Mouse (Mus musculus): Measurements from ENCODE around the gene Fancg. TPM values are rescaled to one million over a fixed set of nuclear protein-coding genes. Genes with fewer than 3 reads are reported as not detected.
"Not testable (repeated sequence)": the region's sequence is repeated elsewhere in the genome, so short reads cannot be mapped to it uniquely, and the experiment has no call there.

Gene Fancg
- polyA plus RNA-seq, 1 experiment: 36.7 TPM

GRCm38 (mm10) chr4:43002756-43003439 is 7.4 kb downstream of the Fancg start:
- WGBS: 62% methylated on average over 12 of the region's 12 CpGs
- Histone ChIP-seq H3K27ac (ENCODE audit: insufficient read depth, low read length) (no peak overlapping the region), H3K27me3 (ENCODE audit: control insufficient read depth, insufficient read depth, low read length) (no peaks in the 10 kb centered on the region), H3K4me1 (ENCODE audit: control insufficient read depth, insufficient read depth, low read length) (no peaks in the 10 kb centered on the region), H3K4me3 (replicated peaks; ENCODE audit: insufficient read depth, low read depth, low read length) (no peak overlapping the region)
- peak in 1 of 2 experiments; percentile 19 for DNase-seq
- TF ChIP-seq POLR2A (IDR thresholded peaks at IDR 0.05; ENCODE audit: borderline replicate concordance, insufficient read depth, low read length) (no peak), CTCF (IDR thresholded peaks at IDR 0.05; ENCODE audit: borderline replicate concordance, insufficient read depth, low read depth, low read length) (no peak)

- TF ChIP-seq POLR2A (IDR thresholded peaks at IDR 0.05; ENCODE audit: borderline replicate concordance, insufficient read depth, low read length) (no peak), CTCF (IDR thresholded peaks at IDR 0.05; ENCODE audit: borderline replicate concordance, insufficient read depth, low read depth, low read length) (no peak)
- no peak for DNase-seq
- no peak overlapping the region for H3K27ac ChIP-seq (ENCODE audit: insufficient read depth, low read length)
- no peak overlapping the region for H3K4me3 ChIP-seq (replicated peaks; ENCODE audit: insufficient read depth, low read depth, low read length)
- 91% methylated on average over 2 of the region's 2 CpGs for WGBS
- no peaks in the 10 kb centered on the region for H3K4me1 ChIP-seq (ENCODE audit: control insufficient read depth, insufficient read depth, low read length)
- no peaks in the 10 kb centered on the region for H3K27me3 ChIP-seq (ENCODE audit: control insufficient read depth, insufficient read depth, low read length)
Observed at GRCm38 (mm10) chr4:43001272-43001671, 9.0 kb downstream of the Fancg start.

GRCm38 (mm10) chr4:43000141-43000986 is 9.9 kb downstream of the Fancg start, which contains the start of gene Vcp:
Vcp (minus strand) TSS chr4:43000507.
- 1% methylated on average over 54 of the region's 56 CpGs for WGBS
- Histone ChIP-seq H3K4me3 (replicated peaks; ENCODE audit: insufficient read depth, low read depth, low read length) (peak within 1 kb of the TSS; percentile 74), H3K27ac (ENCODE audit: insufficient read depth, low read length) (peak within 1 kb of the TSS; percentile 81)
- H3K27me3 ChIP-seq (ENCODE audit: control insufficient read depth, insufficient read depth, low read length); H3K4me1 ChIP-seq (ENCODE audit: control insufficient read depth, insufficient read depth, low read length): not testable (repeated sequence)
- peak; percentile 99 to 100 for DNase-seq

- H3K4me3 ChIP-seq (replicated peaks; ENCODE audit: insufficient read depth, low read depth, low read length): peak overlapping the region; percentile 74
- DNase-seq: peak; percentile 73 to 77
- H3K27ac ChIP-seq (ENCODE audit: insufficient read depth, low read length): peak overlapping the region; percentile 81
- under 1% methylated on average over 51 of the region's 51 CpGs for WGBS
- no peaks in the 10 kb centered on the region for H3K27me3 ChIP-seq (ENCODE audit: control insufficient read depth, insufficient read depth, low read length)
- TF ChIP-seq POLR2A (IDR thresholded peaks at IDR 0.05; ENCODE audit: borderline replicate concordance, insufficient read depth, low read length): no peak
- TF ChIP-seq CTCF (IDR thresholded peaks at IDR 0.05; ENCODE audit: borderline replicate concordance, insufficient read depth, low read depth, low read length): no peak
- no peaks in the 10 kb centered on the region for H3K4me1 ChIP-seq (ENCODE audit: control insufficient read depth, insufficient read depth, low read length)
Observed at GRCm38 (mm10) chr4:42999451-43000140, 10.7 kb downstream of the Fancg start.

- WGBS: 31% methylated on average over 2 of the region's 2 CpGs
- no peak for TF ChIP-seq CTCF (IDR thresholded peaks at IDR 0.05; ENCODE audit: borderline replicate concordance, insufficient read depth, low read depth, low read length)
- TF ChIP-seq POLR2A (IDR thresholded peaks at IDR 0.05; ENCODE audit: borderline replicate concordance, insufficient read depth, low read length): no peak
Observed at GRCm38 (mm10) chr4:42998022-42998421, 12.3 kb downstream of the Fancg start.

GRCm38 (mm10) chr4:42988296-42988695 is 22.0 kb downstream of the Fancg start:
- no peak overlapping the region for H3K4me3 ChIP-seq (replicated peaks; ENCODE audit: insufficient read depth, low read depth, low read length)
- DNase-seq: no peak
- no peaks in the 10 kb centered on the region for H3K27me3 ChIP-seq (ENCODE audit: control insufficient read depth, insufficient read depth, low read length)
- H3K4me1 ChIP-seq (ENCODE audit: control insufficient read depth, insufficient read depth, low read length): no peaks in the 10 kb centered on the region
- WGBS: 85% methylated on average over 1 of the region's 1 CpGs
- no peak overlapping the region for H3K27ac ChIP-seq (ENCODE audit: insufficient read depth, low read length)
- TF ChIP-seq POLR2A (IDR thresholded peaks at IDR 0.05; ENCODE audit: borderline replicate concordance, insufficient read depth, low read length) (no peak), CTCF (IDR thresholded peaks at IDR 0.05; ENCODE audit: borderline replicate concordance, insufficient read depth, low read depth, low read length) (no peak)

More at GRCm38 (mm10) chr4:42998022-42998421, 12.3 kb downstream of the Fancg start:
- no peak for DNase-seq
- Histone ChIP-seq H3K27ac (ENCODE audit: insufficient read depth, low read length) (no peak overlapping the region), H3K4me1 (ENCODE audit: control insufficient read depth, insufficient read depth, low read length) (no peaks in the 10 kb centered on the region), H3K4me3 (replicated peaks; ENCODE audit: insufficient read depth, low read depth, low read length) (no peak overlapping the region), H3K27me3 (ENCODE audit: control insufficient read depth, insufficient read depth, low read length) (no peaks in the 10 kb centered on the region)

GRCm38 (mm10) chr4:42980467-42980866 is 29.8 kb downstream of the Fancg start:
- H3K27me3 ChIP-seq (ENCODE audit: control insufficient read depth, insufficient read depth, low read length); H3K4me1 ChIP-seq (ENCODE audit: control insufficient read depth, insufficient read depth, low read length); DNase-seq; H3K27ac ChIP-seq (ENCODE audit: insufficient read depth, low read length); H3K4me3 ChIP-seq (replicated peaks; ENCODE audit: insufficient read depth, low read depth, low read length): not testable (repeated sequence)
- WGBS: 79% methylated on average over 8 of the region's 8 CpGs

All from cerebellum, adult 2 months (tissue).